Mouse (Mus musculus) cortical plate, adult 2 months (tissue): ENCODE results near the gene Pdcd6ip. TPM values are rescaled to one million over a fixed set of nuclear protein-coding genes. Genes with fewer than 3 reads are reported as not detected.
"Not testable (repeated sequence)": the region's sequence is repeated elsewhere in the genome, so short reads cannot be mapped to it uniquely, and the experiment has no call there.

Experiments used
- H3K27ac ChIP-seq: fragments of 200-500 bp; 2 replicates; pipeline ENCODE4 v1.5.1; 2012; ENCODE audit warnings: low read length, control low read depth, inconsistent platforms; ENCODE audit not compliant: insufficient read depth
- H3K4me1 ChIP-seq: fragments of 200-500 bp; 2 replicates; pipeline ENCODE4 v1.6.1; 2011; ENCODE audit warnings: low read length; ENCODE audit not compliant: control insufficient read depth, insufficient read depth
- H3K4me3 ChIP-seq: fragments of 200-500 bp; 2 replicates; pipeline ENCODE4 v1.5.1; 2011; ENCODE audit warnings: mild to moderate bottlenecking, low read length, control low read depth; ENCODE audit not compliant: insufficient read depth
- CTCF ChIP-seq: fragments of 200-500 bp; IDR thresholded peaks from 2 replicates; pipeline ENCODE4 v1.5.1; 2011; ENCODE audit warnings: mild to moderate bottlenecking, control low read depth, low read length; ENCODE audit not compliant: insufficient read depth; ENCODE audit errors: extremely low read depth
- POLR2A ChIP-seq: fragments of 200-500 bp; IDR thresholded peaks from 2 replicates; pipeline ENCODE4 v1.6.1; 2011; ENCODE audit warnings: mild to moderate bottlenecking, low read length, control low read depth; ENCODE audit not compliant: insufficient read depth; ENCODE audit errors: extremely low read depth
- polyA plus RNA-seq: library from polyadenylated mRNA; depleted of rRNA; stranded (reverse); fragments of >200 nt; gene quantifications from 2 replicates; pipeline ENCODE4 v1.2.3, GENCODE M21; 2012

Gene Pdcd6ip
- polyA plus RNA-seq, 1 experiment = 48.4 TPM

GRCm38 (mm10) chr9:113735920-113736319 lies 27.9 kb upstream of the Pdcd6ip start:
- Histone ChIP-seq H3K4me1 (peaks cover 2% of the 10 kb centered on the region; the same call in 1 of the 2 replicates), H3K4me3 (no peak overlapping the region), H3K27ac (no peak overlapping the region)
- TF ChIP-seq POLR2A (no peak), CTCF (no peak)

- no peaks in the 10 kb centered on the region for H3K4me1 ChIP-seq
- no peak overlapping the region for H3K4me3 ChIP-seq
- no peak overlapping the region for H3K27ac ChIP-seq
- TF ChIP-seq CTCF (no peak), POLR2A (no peak)
Measured at GRCm38 (mm10) chr9:113731540-113731939, 23.5 kb upstream of the Pdcd6ip start.

GRCm38 (mm10) chr9:113726991-113727680 lies 19.1 kb upstream of the Pdcd6ip start:
- TF ChIP-seq CTCF (no peak), POLR2A (no peak)
- H3K4me1 ChIP-seq = no peaks in the 10 kb centered on the region
- H3K4me3 ChIP-seq = no peak overlapping the region
- no peak overlapping the region for H3K27ac ChIP-seq

GRCm38 (mm10) chr9:113726131-113726530 lies 18.1 kb upstream of the Pdcd6ip start:
- Histone ChIP-seq H3K4me1 (no peaks in the 10 kb centered on the region), H3K4me3 (no peak overlapping the region), H3K27ac (no peak overlapping the region)
- TF ChIP-seq CTCF = no peak
- no peak for TF ChIP-seq POLR2A

- not testable (repeated sequence) for H3K4me1 ChIP-seq, H3K27ac ChIP-seq, H3K4me3 ChIP-seq
Measured at GRCm38 (mm10) chr9:113725609-113726008, 17.6 kb upstream of the Pdcd6ip start.

- TF ChIP-seq POLR2A = no peak
- no peak for TF ChIP-seq CTCF
- H3K27ac ChIP-seq = no peak overlapping the region
- no peaks in the 10 kb centered on the region for H3K4me1 ChIP-seq
- no peak overlapping the region for H3K4me3 ChIP-seq
Measured at GRCm38 (mm10) chr9:113724646-113725045, 16.6 kb upstream of the Pdcd6ip start.

DNA sequence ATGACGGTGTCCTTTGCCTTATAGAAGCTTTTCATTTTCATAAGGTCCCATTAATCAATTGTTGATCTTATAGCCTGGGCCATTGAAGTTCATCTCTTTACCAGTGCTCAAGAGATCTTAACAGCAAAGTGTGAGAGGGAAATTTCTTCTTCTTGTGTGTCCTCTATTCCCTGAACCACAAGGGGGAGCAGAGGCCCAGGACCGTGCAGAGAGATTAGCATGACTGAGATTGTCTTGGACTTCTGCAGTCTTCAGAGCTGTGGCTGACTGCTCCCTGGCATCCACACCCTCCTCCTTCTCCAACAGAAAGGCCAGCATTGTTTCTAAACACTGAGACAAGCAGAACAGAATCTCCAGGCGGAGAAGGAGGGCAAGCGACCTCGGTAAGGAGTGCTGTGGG lies 11.0 kb upstream of the Pdcd6ip start:
- no peak overlapping the region for H3K27ac ChIP-seq
- H3K4me1 ChIP-seq = peaks cover 3% of the 10 kb centered on the region; the same call in 1 of the 2 replicates
- H3K4me3 ChIP-seq = no peak overlapping the region
- TF ChIP-seq CTCF = peak; percentile 65
- no peak for TF ChIP-seq POLR2A

DNA sequence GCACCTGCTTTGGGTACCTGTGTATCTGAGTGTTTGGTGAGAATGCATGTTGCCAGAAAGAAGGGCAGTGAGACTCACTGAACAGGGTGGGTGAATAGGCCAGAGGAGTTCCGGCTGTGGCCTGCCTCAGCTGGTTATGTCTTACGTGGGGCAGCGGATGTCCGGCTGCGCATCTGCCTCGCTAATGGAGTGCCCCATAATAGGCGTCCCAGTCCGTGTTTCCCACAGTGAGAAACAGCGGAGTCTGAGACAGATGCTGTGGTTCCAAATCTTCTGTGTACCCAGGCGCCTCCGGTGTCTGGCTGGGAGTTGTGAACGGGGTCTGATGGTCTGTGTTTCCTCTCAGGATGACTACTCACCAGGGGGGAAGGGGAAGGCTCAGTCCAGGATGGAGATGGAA lies 2.8 kb upstream of the Pdcd6ip start:
- H3K4me1 ChIP-seq = peaks cover 11% of the 10 kb centered on the region
- TF ChIP-seq CTCF = no peak
- TF ChIP-seq POLR2A = no peak
- H3K27ac ChIP-seq = no peak overlapping the region
- H3K4me3 ChIP-seq = no peak overlapping the region

DNA sequence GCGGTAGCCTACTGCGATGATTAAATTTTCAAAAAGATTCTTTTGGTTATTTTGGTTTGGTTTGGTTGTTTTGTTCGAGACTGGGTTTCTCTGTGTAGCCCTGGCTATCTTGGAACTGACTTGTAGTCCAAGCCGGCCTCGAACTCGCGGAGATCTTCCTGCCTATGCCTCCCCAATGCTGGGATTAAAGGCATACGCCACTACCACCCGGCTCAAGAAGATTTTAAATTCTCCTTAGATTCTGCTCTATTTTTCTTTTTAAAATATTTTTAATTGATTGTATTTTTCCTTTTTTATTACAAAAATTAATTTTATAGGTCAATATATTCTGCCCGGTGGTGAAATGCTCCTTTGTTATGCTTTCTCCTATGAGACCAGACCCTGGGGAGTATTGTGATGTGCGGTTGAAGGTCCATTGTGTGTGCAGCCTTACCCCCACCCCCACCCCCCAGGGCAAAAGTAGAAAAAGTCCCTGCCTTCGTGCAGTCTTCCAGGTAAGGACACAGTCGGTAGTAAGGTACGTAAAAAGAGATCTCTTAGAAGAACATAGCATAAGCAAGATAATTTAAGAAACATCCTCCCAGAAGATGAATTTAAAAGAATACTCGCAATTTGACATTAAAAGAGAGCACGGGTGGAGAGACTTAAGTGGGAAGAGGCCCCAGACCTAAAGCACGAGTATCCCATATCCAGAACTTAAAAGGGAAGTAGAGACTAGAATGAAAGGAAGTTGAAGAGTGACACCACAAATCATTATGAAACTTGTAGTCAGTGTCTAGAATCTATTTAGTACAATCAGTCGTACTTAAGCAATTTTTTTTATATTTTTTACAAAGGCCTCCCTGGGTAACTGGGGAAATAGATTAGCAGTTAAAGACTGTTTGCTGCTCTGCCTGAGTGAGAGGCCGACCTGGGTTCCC lies 562 bp upstream of the Pdcd6ip start:
- Histone ChIP-seq H3K4me1 (peaks cover 11% of the 10 kb centered on the region), H3K4me3 (peak overlapping the region; percentile 84), H3K27ac (0 out of 2 replicates have a peak overlapping the region, but pooled peaks have one; percentile 9)
- TF ChIP-seq CTCF = no peak
- TF ChIP-seq POLR2A = no peak

GRCm38 (mm10) chr9:113706841-113707240 lies 1.2 kb downstream of the Pdcd6ip start:
- H3K27ac ChIP-seq = no peak overlapping the region
- TF ChIP-seq CTCF (no peak), POLR2A (no peak)

More at GRCm38 (mm10) chr9:113706841-113707240, 1.2 kb downstream of the Pdcd6ip start:
- H3K4me1 ChIP-seq = peaks cover 11% of the 10 kb centered on the region
- peak overlapping the region; percentile 84 for H3K4me3 ChIP-seq
